In genomic region chr2:85073751-85074150, GRCm38 (mm10) we compare ENCODE assay signal across 26 mouse cellular contexts. TPM values are rescaled to one million over a fixed set of nuclear protein-coding genes. Genes with fewer than 3 reads are reported as not detected.
DNase-seq lines count a peak whose midpoint lies in the region; ATAC-seq and TF ChIP-seq lines count a peak whose summit lies in the region.
"Had no signal": no experiment of that assay in that cellular context is flagged by ENCODE, and none has a peak within 500 bp of the region (broad histone marks: within the 10 kb centered on the region; RNA-seq: fewer than 3 reads in every experiment).

No protein-coding gene starts in this region.

- H3K4me2 ChIP-seq in intestine, postnatal 0 days (replicated peaks; ENCODE audit: low read depth): no peak overlapping the region
- H3K4me2 ChIP-seq in intestine, embryonic 15.5 days (replicated peaks): no peak overlapping the region
- H3K4me2 ChIP-seq: embryonic facial prominence, embryonic 12.5 days; forebrain, embryonic 13.5 days; forebrain, embryonic 15.5 days had no signal

- no peak for TF ChIP-seq CTCF in intestine, postnatal 0 days (IDR thresholded peaks at IDR 0.05; ENCODE audit: low read depth)
- TF ChIP-seq CTCF in lung, adult 2 months (IDR thresholded peaks at IDR 0.05; ENCODE audit: insufficient read depth, low read length): no peak

- peaks cover 36% of the 10 kb centered on the region; the same call in 1 of the 2 replicates for H3K36me3 ChIP-seq in intestine, postnatal 0 days (ENCODE audit: control insufficient read depth, insufficient read depth)
- peaks cover 13% of the 10 kb centered on the region; the same call in 1 of the 2 replicates for H3K36me3 ChIP-seq in intestine, embryonic 15.5 days
- H3K36me3 ChIP-seq: G1E had no signal

- peak; percentile 46 for DNase-seq in lung, postnatal 10 days
- DNase-seq in lung, adult 2 months: no peak
- peak; percentile 54 for DNase-seq in lung, postnatal 25 days (ENCODE audit: low spot score)
- peak; percentile 7 to 43 for DNase-seq in lung, postnatal 4 days
- no peak for DNase-seq in adrenal gland, adult 18-20 months (ENCODE audit: low spot score in 2 of 2)
- DNase-seq: adrenal gland, adult 2 months; adrenal gland, postnatal 10 days; adrenal gland, postnatal 25 days; B cell, adult 2 months; cerebellum, adult 11 months; cerebellum, adult 18-20 months; cerebellum, adult 8-10 months; cerebellum, adult 9-11 months; cerebellum, postnatal 14 days; cerebellum, postnatal 36 days had no signal

- no peaks in the 10 kb centered on the region for H3K9me3 ChIP-seq in intestine, postnatal 0 days (ENCODE audit: control insufficient read depth)
- H3K9me3 ChIP-seq in intestine, embryonic 15.5 days: no peaks in the 10 kb centered on the region
- H3K9me3 ChIP-seq: embryonic facial prominence, embryonic 10.5 days; embryonic facial prominence, embryonic 12.5 days; forebrain, embryonic 13.5 days; forebrain, embryonic 15.5 days; G1E had no signal

- peak; percentile 13 for ATAC-seq in intestine, postnatal 0 days
- no peak for ATAC-seq in intestine, embryonic 15.5 days
- ATAC-seq: activated CD4-positive, CD25-positive, alpha-beta regulatory T cell, adult 4 months; CD4-positive, CD25-positive, alpha-beta regulatory T cell, adult 4 months; forebrain, embryonic 13.5 days; forebrain, embryonic 15.5 days; Patski had no signal

- no peak for TF ChIP-seq POLR2A in lung, adult 2 months (IDR thresholded peaks at IDR 0.05; ENCODE audit: borderline replicate concordance, extremely low read depth, low read depth, low read length)

- peak overlapping the region; percentile 41; the same call in 1 of the 2 replicates for H3K27ac ChIP-seq in intestine, postnatal 0 days (ENCODE audit: low read depth, low read length)
- no peak overlapping the region for H3K27ac ChIP-seq in intestine, embryonic 15.5 days
- H3K27ac ChIP-seq: embryonic facial prominence, embryonic 10.5 days; embryonic facial prominence, embryonic 12.5 days; forebrain, embryonic 13.5 days; forebrain, embryonic 15.5 days had no signal

- WGBS in intestine, postnatal 0 days: 72% methylated on average over 5 of the region's 5 CpGs
- WGBS in intestine, embryonic 15.5 days: 82% methylated on average over 5 of the region's 5 CpGs
- 60% methylated on average over 5 of the region's 5 CpGs for WGBS in lung, adult 2 months

- H3K27me3 ChIP-seq in intestine, postnatal 0 days (replicated peaks; ENCODE audit: control insufficient read depth, insufficient read depth, low read length): no peaks in the 10 kb centered on the region
- H3K27me3 ChIP-seq in intestine, embryonic 15.5 days (replicated peaks): no peaks in the 10 kb centered on the region
- H3K27me3 ChIP-seq: CH12.LX; embryonic facial prominence, embryonic 12.5 days; forebrain, embryonic 13.5 days; forebrain, embryonic 15.5 days; Patski had no signal

- peaks cover 5% of the 10 kb centered on the region; the same call in 1 of the 2 replicates for H3K4me1 ChIP-seq in intestine, postnatal 0 days (replicated peaks; ENCODE audit: control insufficient read depth, insufficient read depth, low read length)
- H3K4me1 ChIP-seq in intestine, embryonic 15.5 days (replicated peaks): peaks cover 18% of the 10 kb centered on the region
- no peaks in the 10 kb centered on the region; the same call in 1 of the 2 replicates for H3K4me1 ChIP-seq in lung, adult 2 months (ENCODE audit: control insufficient read depth, insufficient read depth, low read length)
- H3K4me1 ChIP-seq: embryonic facial prominence, embryonic 10.5 days; embryonic facial prominence, embryonic 12.5 days; forebrain, embryonic 13.5 days; forebrain, embryonic 15.5 days had no signal

- no peak overlapping the region for H3K9ac ChIP-seq in intestine, postnatal 0 days (ENCODE audit: low read depth, low read length)
- no peak overlapping the region for H3K9ac ChIP-seq in intestine, embryonic 15.5 days
- H3K9ac ChIP-seq: embryonic facial prominence, embryonic 12.5 days; forebrain, embryonic 13.5 days; forebrain, embryonic 15.5 days had no signal

- H3K4me3 ChIP-seq in intestine, postnatal 0 days (ENCODE audit: low read depth, low read length): no peak overlapping the region
- H3K4me3 ChIP-seq in intestine, embryonic 15.5 days (replicated peaks): no peak overlapping the region
- no peak overlapping the region for H3K4me3 ChIP-seq in lung, adult 2 months (replicated peaks; ENCODE audit: extremely low read depth, low read depth, low read length)
- H3K4me3 ChIP-seq: embryonic facial prominence, embryonic 10.5 days; embryonic facial prominence, embryonic 12.5 days; forebrain, embryonic 13.5 days; forebrain, embryonic 15.5 days had no signal

RNA-seq across cellular contexts. Expression of gene Tnks1bp1, which starts 25.9 kb away (rescaled TPM):
- 18.0 and 19.5 TPM in 2 replicates for polyA plus RNA-seq in intestine, postnatal 0 days (2015; fragmentation: Nextera tagmentation; extraction: Ambion mirVana)
- polyA plus RNA-seq in intestine, embryonic 15.5 days (2015; fragmentation: Nextera tagmentation; extraction: Ambion mirVana): 35.2 and 35.5 TPM in 2 replicates
- 208 and 218 TPM in 2 replicates for polyA plus RNA-seq in lung, adult 2 months (2012; rRNA removed)
- 10 to 100 TPM; 82.1 to 89.6 TPM for total RNA-seq in adrenal gland, adult 18-20 months (2021)

RNA-seq across cellular contexts. Expression of gene P2rx3, which starts 36.5 kb away (rescaled TPM):
- polyA plus RNA-seq in intestine, postnatal 0 days (2015; fragmentation: Nextera tagmentation; extraction: Ambion mirVana): 0.18 and 0.26 TPM in 2 replicates
- polyA plus RNA-seq in intestine, embryonic 15.5 days (2015; fragmentation: Nextera tagmentation; extraction: Ambion mirVana): 1.0 and 1.4 TPM in 2 replicates
- polyA plus RNA-seq in lung, adult 2 months (2012; rRNA removed): 0.20 and 0.27 TPM in 2 replicates
- total RNA-seq in adrenal gland, adult 18-20 months (2021): under 1 TPM; 0.74 to 0.86 TPM
- polyA plus RNA-seq: G1E had no signal

RNA-seq across cellular contexts. Expression of gene Ssrp1, which starts 36.7 kb away (rescaled TPM):
- polyA plus RNA-seq in intestine, postnatal 0 days (2015; fragmentation: Nextera tagmentation; extraction: Ambion mirVana): 71.9 and 73.0 TPM in 2 replicates
- polyA plus RNA-seq in intestine, embryonic 15.5 days (2015; fragmentation: Nextera tagmentation; extraction: Ambion mirVana): 256 and 258 TPM in 2 replicates
- 72.9 and 97.8 TPM in 2 replicates for polyA plus RNA-seq in lung, adult 2 months (2012; rRNA removed)
- 100 to 1,000 TPM in 1 of 2 experiments, 10 to 100 TPM in 1; 96.5 to 122 TPM for total RNA-seq in adrenal gland, adult 18-20 months (2021)

Comparison
In these comparisons a context has a peak if more than half of its experiments do, and no peak if none do; other contexts are left out.
1. DNase-seq: peak in lung, postnatal 10 days (single experiment), lung, postnatal 25 days (single experiment) and lung, postnatal 4 days (2 of 2); none in lung, adult 2 months (single experiment) and adrenal gland, adult 18-20 months (0 of 2).